Mouse (Mus musculus): ENCODE measurements around the gene Amer2.

GRCm38 (mm10) chr14:60425553-60425952, 52.5 kb downstream of the Amer2 start:
- TF ChIP-seq CTCF (IDR thresholded peaks at IDR 0.05; ENCODE audit: low read depth, low read length) = no peak
- no peak for TF ChIP-seq POLR2AphosphoS5 (IDR thresholded peaks at IDR 0.05; ENCODE audit: insufficient replicate concordance, low read depth, low read length)
- TF ChIP-seq GATA1 (IDR thresholded peaks at IDR 0.05; ENCODE audit: borderline replicate concordance, low read length) = no peak
- no peak for TF ChIP-seq GATA2 (IDR thresholded peaks at IDR 0.05; ENCODE audit: borderline replicate concordance, low read depth, low read length)
- no peak for TF ChIP-seq TAL1 (conservative IDR thresholded peaks at IDR 0.05; ENCODE audit: low read depth, low read length)

Data from G1E (cell line).